Mouse (Mus musculus) heart, embryonic 10.5 days (tissue): Measurements from ENCODE around the gene Micu1. TPM values are rescaled to one million over a fixed set of nuclear protein-coding genes. Genes with fewer than 3 reads are reported as not detected.

Experiments used
- DNase-seq: peaks from one replicate; pipeline ENCODE4 v3.0.0-alpha.2; 2017; ENCODE audit warnings: low spot score
- H3K27ac ChIP-seq: fragments of 300-500 bp; sonication (generic); 2 replicates; pipeline ENCODE4 v1.5.1; 2016; ENCODE audit warnings: mild to moderate bottlenecking
- H3K27me3 ChIP-seq: fragments of 300-500 bp; sonication (generic); 2 replicates; pipeline ENCODE4 v1.6.1; 2016; ENCODE audit warnings: mild to moderate bottlenecking; ENCODE audit not compliant: poor library complexity, insufficient read depth, severe bottlenecking
- H3K36me3 ChIP-seq: fragments of 300-500 bp; sonication (generic); 2 replicates; pipeline ENCODE4 v1.6.1; 2016; ENCODE audit warnings: mild to moderate bottlenecking, moderate library complexity
- H3K4me1 ChIP-seq: fragments of 300-500 bp; sonication (generic); 2 replicates; pipeline ENCODE4 v1.6.1; 2016; ENCODE audit warnings: mild to moderate bottlenecking
- H3K4me3 ChIP-seq: fragments of 300-500 bp; sonication (generic); 2 replicates; pipeline ENCODE4 v1.5.1; 2016; ENCODE audit warnings: mild to moderate bottlenecking, moderate library complexity
- H3K9me3 ChIP-seq: fragments of 300-500 bp; sonication (generic); 2 replicates; pipeline ENCODE4 v1.6.1; 2016; ENCODE audit warnings: mild to moderate bottlenecking, moderate library complexity
- WGBS: fragments of 180-500 bp; shearing (Covaris S2); methylation state at CpG from one replicate; pipeline ENCODE4 v1.1.7; 2016; 5-methylcytosine and 5-hydroxymethylcytosine counted together
- polyA plus RNA-seq: library from polyadenylated mRNA; unstranded; fragments of >200 nt; fragmentation: Nextera tagmentation; extraction: Ambion mirVana; gene quantifications from 2 replicates; pipeline ENCODE4 v1.2.1, GENCODE M21; 2016

Gene Micu1
- polyA plus RNA-seq, 1 experiment from 2014 or later: 45.4 TPM

DNA sequence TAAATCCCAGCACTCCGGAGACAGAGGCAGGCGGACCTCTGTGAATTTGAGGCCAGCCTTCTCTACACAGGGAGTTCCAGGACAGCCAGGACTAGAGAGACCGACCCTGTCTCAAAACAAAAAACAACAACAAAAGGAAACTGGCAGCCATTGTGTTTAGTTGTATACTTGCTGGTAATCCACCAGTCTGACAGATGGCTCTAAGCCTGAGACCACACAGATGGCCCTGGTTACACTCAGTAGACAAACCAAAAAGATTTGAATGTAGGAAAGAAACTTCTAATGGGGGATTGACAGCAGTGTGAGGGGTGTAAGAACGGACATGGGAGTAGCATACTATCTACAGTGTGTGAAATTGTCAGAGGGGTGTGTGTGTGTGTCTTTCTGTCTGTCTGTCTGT is 27.6 kb downstream of the Micu1 start:
- Histone ChIP-seq H3K27ac (no peak overlapping the region), H3K36me3 (peaks cover 19% of the 10 kb centered on the region), H3K9me3 (no peaks in the 10 kb centered on the region), H3K4me1 (peaks cover 20% of the 10 kb centered on the region), H3K27me3 (no peaks in the 10 kb centered on the region), H3K4me3 (no peak overlapping the region)
- 76% methylated on average over 4 of the region's 4 CpGs for WGBS
- no peak for DNase-seq

GRCm38 (mm10) chr10:59736027-59736598 is 33.8 kb downstream of the Micu1 start:
- WGBS: 79% methylated on average over 11 of the region's 11 CpGs
- peaks cover 28% of the 10 kb centered on the region for H3K36me3 ChIP-seq
- no peaks in the 10 kb centered on the region for H3K9me3 ChIP-seq
- peaks cover 2% of the 10 kb centered on the region; the same call in 1 of the 2 replicates for H3K4me1 ChIP-seq
- DNase-seq: no peak
- H3K27ac ChIP-seq: no peak overlapping the region
- H3K4me3 ChIP-seq: no peak overlapping the region
- H3K27me3 ChIP-seq: no peaks in the 10 kb centered on the region

DNA sequence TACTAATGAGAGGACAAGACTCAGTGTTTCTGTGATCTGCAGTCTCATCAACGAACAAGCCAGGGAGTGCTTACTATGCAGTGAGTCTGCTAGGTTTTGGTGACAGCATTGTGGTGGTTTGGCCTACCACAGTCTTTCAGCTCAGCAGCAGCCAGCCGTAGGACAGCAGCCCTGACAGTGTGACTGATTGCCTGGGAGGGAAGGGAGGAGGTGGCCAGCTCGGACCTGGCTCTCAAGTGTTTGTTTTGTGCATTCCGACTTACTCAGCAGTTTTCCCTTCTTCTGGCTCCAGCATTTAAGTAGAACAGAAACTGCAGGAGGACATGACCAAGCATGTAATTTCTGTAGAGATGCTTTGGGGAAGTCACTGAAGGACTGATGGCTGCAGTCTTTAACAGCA is 39.2 kb downstream of the Micu1 start:
- WGBS: 44% methylated on average over 4 of the region's 4 CpGs
- Histone ChIP-seq H3K27ac (no peak overlapping the region), H3K36me3 (peaks cover 34% of the 10 kb centered on the region), H3K9me3 (no peaks in the 10 kb centered on the region), H3K4me3 (no peak overlapping the region), H3K4me1 (no peaks in the 10 kb centered on the region), H3K27me3 (no peaks in the 10 kb centered on the region)
- no peak for DNase-seq

- 92% methylated on average over 12 of the region's 12 CpGs for WGBS
- no peaks in the 10 kb centered on the region for H3K27me3 ChIP-seq
- no peak overlapping the region for H3K27ac ChIP-seq
- peaks cover 34% of the 10 kb centered on the region for H3K36me3 ChIP-seq
- H3K4me3 ChIP-seq: no peak overlapping the region
- no peaks in the 10 kb centered on the region for H3K9me3 ChIP-seq
- no peaks in the 10 kb centered on the region for H3K4me1 ChIP-seq
- DNase-seq: no peak
Observed at GRCm38 (mm10) chr10:59743397-59743796, 41.1 kb downstream of the Micu1 start.

GRCm38 (mm10) chr10:59743969-59744368 is 41.7 kb downstream of the Micu1 start:
- no peak overlapping the region for H3K27ac ChIP-seq
- no peak overlapping the region for H3K4me3 ChIP-seq
- H3K4me1 ChIP-seq: no peaks in the 10 kb centered on the region
- peaks cover 34% of the 10 kb centered on the region for H3K36me3 ChIP-seq
- H3K27me3 ChIP-seq: no peaks in the 10 kb centered on the region
- WGBS: 83% methylated on average over 5 of the region's 5 CpGs
- H3K9me3 ChIP-seq: no peaks in the 10 kb centered on the region
- no peak for DNase-seq

GRCm38 (mm10) chr10:59747334-59747733 is 45.1 kb downstream of the Micu1 start:
- DNase-seq: no peak
- H3K27ac ChIP-seq: no peak overlapping the region
- WGBS: 78% methylated on average over 7 of the region's 7 CpGs
- no peaks in the 10 kb centered on the region for H3K9me3 ChIP-seq
- H3K27me3 ChIP-seq: no peaks in the 10 kb centered on the region
- H3K4me1 ChIP-seq: no peaks in the 10 kb centered on the region
- H3K36me3 ChIP-seq: peaks cover 18% of the 10 kb centered on the region
- no peak overlapping the region for H3K4me3 ChIP-seq

- DNase-seq: no peak
- no peaks in the 10 kb centered on the region for H3K9me3 ChIP-seq
- no peak overlapping the region for H3K4me3 ChIP-seq
- H3K27me3 ChIP-seq: no peaks in the 10 kb centered on the region
- H3K27ac ChIP-seq: no peak overlapping the region
- WGBS: 52% methylated on average over 2 of the region's 2 CpGs
- H3K4me1 ChIP-seq: peaks cover 6% of the 10 kb centered on the region; the same call in 1 of the 2 replicates
- peaks cover 21% of the 10 kb centered on the region for H3K36me3 ChIP-seq
Observed at GRCm38 (mm10) chr10:59748699-59749200, 46.5 kb downstream of the Micu1 start.

GRCm38 (mm10) chr10:59753538-59754069 is 51.3 kb downstream of the Micu1 start:
- no peaks in the 10 kb centered on the region for H3K9me3 ChIP-seq
- no peaks in the 10 kb centered on the region for H3K27me3 ChIP-seq
- H3K4me1 ChIP-seq: peaks cover 8% of the 10 kb centered on the region; the same call in 1 of the 2 replicates
- H3K27ac ChIP-seq: no peak overlapping the region
- peaks cover 10% of the 10 kb centered on the region for H3K36me3 ChIP-seq
- no peak for DNase-seq
- 73% methylated on average over 9 of the region's 9 CpGs for WGBS
- no peak overlapping the region for H3K4me3 ChIP-seq

DNA sequence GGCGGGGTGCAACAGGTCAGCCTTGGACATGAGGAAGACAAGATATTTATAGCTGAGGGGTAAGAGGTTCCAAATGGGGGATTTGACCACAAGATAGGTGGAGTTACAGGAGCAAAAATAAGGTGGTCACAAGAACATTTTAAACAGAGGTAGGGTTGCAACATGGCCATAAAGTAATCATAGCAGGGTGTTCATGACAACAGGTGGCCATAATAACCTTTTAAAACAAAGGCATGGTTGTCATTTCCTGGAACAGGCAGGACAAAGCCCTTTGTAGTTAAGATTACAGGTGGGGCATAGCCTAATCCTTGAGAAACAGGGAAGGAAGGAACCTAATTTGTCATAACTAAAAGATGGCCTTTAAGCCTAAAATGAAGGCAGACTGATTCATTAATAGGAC is 51.8 kb downstream of the Micu1 start:
- WGBS: 85% methylated on average over 1 of the region's 1 CpGs
- Histone ChIP-seq H3K27ac (no peak overlapping the region), H3K4me1 (peaks cover 8% of the 10 kb centered on the region; the same call in 1 of the 2 replicates), H3K36me3 (peaks cover 14% of the 10 kb centered on the region), H3K9me3 (no peaks in the 10 kb centered on the region), H3K27me3 (no peaks in the 10 kb centered on the region), H3K4me3 (no peak overlapping the region)
- no peak for DNase-seq

GRCm38 (mm10) chr10:59754901-59755300 is 52.6 kb downstream of the Micu1 start:
- H3K27ac ChIP-seq: no peak overlapping the region
- H3K4me1 ChIP-seq: peaks cover 8% of the 10 kb centered on the region; the same call in 1 of the 2 replicates
- no peaks in the 10 kb centered on the region for H3K9me3 ChIP-seq
- WGBS: 88% methylated on average over 1 of the region's 1 CpGs
- H3K36me3 ChIP-seq: peaks cover 17% of the 10 kb centered on the region
- no peak for DNase-seq
- no peak overlapping the region for H3K4me3 ChIP-seq
- H3K27me3 ChIP-seq: no peaks in the 10 kb centered on the region

DNA sequence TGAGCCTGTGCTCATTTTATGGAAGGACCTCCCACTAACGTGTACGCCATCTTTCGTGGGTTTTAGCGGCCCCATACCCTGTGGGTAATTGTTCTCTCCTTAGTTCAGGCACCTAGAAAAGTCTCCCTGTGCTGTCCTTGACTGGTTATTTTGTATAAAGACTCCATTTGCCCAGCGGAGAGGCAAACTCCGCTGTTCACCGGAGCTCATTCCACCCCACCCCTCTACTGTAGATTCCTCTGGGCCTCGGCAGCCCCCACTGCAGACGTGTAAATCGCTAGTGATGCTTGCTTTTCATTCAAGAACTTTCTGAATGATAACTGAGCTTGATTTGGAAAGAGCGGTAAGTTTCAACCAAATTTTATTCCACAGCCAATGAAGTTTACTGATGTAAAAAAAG is 53.4 kb downstream of the Micu1 start:
- H3K27ac ChIP-seq: no peak overlapping the region

DNA sequence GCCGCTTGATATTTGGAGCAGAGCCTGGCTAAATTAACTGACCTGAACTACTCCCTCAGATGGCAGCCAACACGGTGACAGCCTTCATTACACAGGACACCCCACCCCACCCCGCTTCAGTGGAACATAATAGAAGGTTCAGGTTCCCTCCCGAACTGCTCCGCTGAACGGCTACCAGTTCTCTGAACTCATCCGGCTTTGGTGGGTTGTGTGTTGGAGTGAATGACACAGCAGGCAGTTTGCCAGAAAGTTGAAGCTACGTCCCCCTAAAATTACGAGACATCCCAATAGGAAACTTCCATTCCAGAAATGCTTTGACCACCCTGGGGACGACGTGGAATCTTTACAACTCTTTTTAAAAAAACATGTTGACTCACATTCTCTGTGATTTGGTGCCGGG is 53.8 kb downstream of the Micu1 start:
- peaks cover 8% of the 10 kb centered on the region; the same call in 1 of the 2 replicates for H3K4me1 ChIP-seq

More for the DNA sequence above, 53.4 kb downstream of the Micu1 start:
- Histone ChIP-seq H3K4me3 (no peak overlapping the region), H3K27me3 (no peaks in the 10 kb centered on the region), H3K36me3 (peaks cover 17% of the 10 kb centered on the region), H3K4me1 (peaks cover 8% of the 10 kb centered on the region; the same call in 1 of the 2 replicates), H3K9me3 (no peaks in the 10 kb centered on the region)
- WGBS: 90% methylated on average over 11 of the region's 11 CpGs
- no peak for DNase-seq

DNA sequence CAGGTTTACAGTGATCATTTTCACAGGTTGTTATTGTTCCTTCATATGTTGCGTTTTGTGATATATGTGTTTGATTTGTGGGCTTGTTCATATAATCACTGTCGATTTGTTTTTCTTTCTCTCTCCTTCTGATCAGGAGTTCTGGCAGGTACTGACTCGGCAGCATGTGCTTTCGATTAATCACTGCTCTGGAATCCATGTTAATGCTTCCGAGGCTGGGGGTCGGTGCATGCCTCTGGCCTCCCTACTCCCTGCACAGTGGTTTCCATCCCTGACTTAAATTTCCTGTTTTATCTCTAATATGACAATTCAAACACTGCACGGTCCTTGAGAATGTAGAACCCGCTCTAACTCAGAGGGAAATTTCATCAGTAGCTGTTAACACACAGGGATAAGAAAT is 54.3 kb downstream of the Micu1 start:
- Histone ChIP-seq H3K27ac (no peak overlapping the region), H3K4me3 (no peak overlapping the region), H3K27me3 (no peaks in the 10 kb centered on the region), H3K4me1 (peaks cover 8% of the 10 kb centered on the region; the same call in 1 of the 2 replicates), H3K9me3 (no peaks in the 10 kb centered on the region), H3K36me3 (peaks cover 17% of the 10 kb centered on the region)
- no peak for DNase-seq
- 72% methylated on average over 8 of the region's 8 CpGs for WGBS

More for the DNA sequence above, 53.8 kb downstream of the Micu1 start:
- H3K9me3 ChIP-seq: no peaks in the 10 kb centered on the region
- 78% methylated on average over 12 of the region's 12 CpGs for WGBS
- H3K4me3 ChIP-seq: no peak overlapping the region
- DNase-seq: no peak
- no peaks in the 10 kb centered on the region for H3K27me3 ChIP-seq
- peaks cover 17% of the 10 kb centered on the region for H3K36me3 ChIP-seq
- no peak overlapping the region for H3K27ac ChIP-seq
